Mouse (Mus musculus) heart, embryonic 10.5 days (tissue): ENCODE results near the gene Kars. TPM values are rescaled to one million over a fixed set of nuclear protein-coding genes. Genes with fewer than 3 reads are reported as not detected.

ENCODE experiments used
- DNase-seq: peaks from one replicate; pipeline ENCODE4 v3.0.0-alpha.2; 2017; ENCODE audit warnings: low spot score
- H3K27ac ChIP-seq: fragments of 300-500 bp; sonication (generic); 2 replicates; pipeline ENCODE4 v1.5.1; 2016; ENCODE audit warnings: mild to moderate bottlenecking
- H3K27me3 ChIP-seq: fragments of 300-500 bp; sonication (generic); 2 replicates; pipeline ENCODE4 v1.6.1; 2016; ENCODE audit warnings: mild to moderate bottlenecking; ENCODE audit not compliant: poor library complexity, insufficient read depth, severe bottlenecking
- H3K36me3 ChIP-seq: fragments of 300-500 bp; sonication (generic); 2 replicates; pipeline ENCODE4 v1.6.1; 2016; ENCODE audit warnings: mild to moderate bottlenecking, moderate library complexity
- H3K4me1 ChIP-seq: fragments of 300-500 bp; sonication (generic); 2 replicates; pipeline ENCODE4 v1.6.1; 2016; ENCODE audit warnings: mild to moderate bottlenecking
- H3K4me3 ChIP-seq: fragments of 300-500 bp; sonication (generic); 2 replicates; pipeline ENCODE4 v1.5.1; 2016; ENCODE audit warnings: mild to moderate bottlenecking, moderate library complexity
- H3K9me3 ChIP-seq: fragments of 300-500 bp; sonication (generic); 2 replicates; pipeline ENCODE4 v1.6.1; 2016; ENCODE audit warnings: mild to moderate bottlenecking, moderate library complexity
- WGBS: fragments of 180-500 bp; shearing (Covaris S2); methylation state at CpG from one replicate; pipeline ENCODE4 v1.1.7; 2016; 5-methylcytosine and 5-hydroxymethylcytosine counted together
- polyA plus RNA-seq: library from polyadenylated mRNA; unstranded; fragments of >200 nt; fragmentation: Nextera tagmentation; extraction: Ambion mirVana; gene quantifications from 2 replicates; pipeline ENCODE4 v1.2.1, GENCODE M21; 2016

Kars gene
- polyA plus RNA-seq, 1 experiment from 2014 or later: 232 TPM

- Histone ChIP-seq H3K4me1 (peaks cover 19% of the 10 kb centered on the region), H3K27ac (peak overlapping the region; percentile 87), H3K27me3 (no peaks in the 10 kb centered on the region), H3K4me3 (peak overlapping the region; percentile 75), H3K9me3 (no peaks in the 10 kb centered on the region), H3K36me3 (peaks cover 18% of the 10 kb centered on the region)
- peak; percentile 80 for DNase-seq
- under 1% methylated on average over 40 of the region's 40 CpGs for WGBS
These were observed 706 bp upstream of the Kars start for GRCm38 (mm10) chr8:112011816-112012242.

- H3K4me3 ChIP-seq: no peak overlapping the region
- WGBS: 90% methylated on average over 7 of the region's 7 CpGs
- no peaks in the 10 kb centered on the region for H3K9me3 ChIP-seq
These were observed 1.6 kb downstream of the Kars start for GRCm38 (mm10) chr8:112009558-112009957.

GRCm38 (mm10) chr8:112007669-112008068 is 3.5 kb downstream of the Kars start:
- DNase-seq: no peak
- WGBS: 91% methylated on average over 2 of the region's 2 CpGs
- Histone ChIP-seq H3K27me3 (no peaks in the 10 kb centered on the region), H3K4me1 (peaks cover 12% of the 10 kb centered on the region), H3K36me3 (peaks cover 45% of the 10 kb centered on the region), H3K27ac (no peak overlapping the region), H3K4me3 (no peak overlapping the region), H3K9me3 (no peaks in the 10 kb centered on the region)

More at GRCm38 (mm10) chr8:112009558-112009957, 1.6 kb downstream of the Kars start:
- Histone ChIP-seq H3K4me1 (peaks cover 19% of the 10 kb centered on the region), H3K27me3 (no peaks in the 10 kb centered on the region), H3K36me3 (peaks cover 27% of the 10 kb centered on the region), H3K27ac (no peak overlapping the region)
- no peak for DNase-seq

- H3K36me3 ChIP-seq: peaks cover 66% of the 10 kb centered on the region
These were observed 5.5 kb downstream of the Kars start for GRCm38 (mm10) chr8:112005601-112006000.

GRCm38 (mm10) chr8:112004754-112005153 is 6.4 kb downstream of the Kars start:
- no peaks in the 10 kb centered on the region for H3K9me3 ChIP-seq
- no peak for DNase-seq
- H3K36me3 ChIP-seq: peaks cover 74% of the 10 kb centered on the region
- no peaks in the 10 kb centered on the region for H3K27me3 ChIP-seq
- H3K27ac ChIP-seq: no peak overlapping the region
- 0 out of 2 replicates have a peak, but pooled peaks cover 2% of the 10 kb centered on the region for H3K4me1 ChIP-seq
- H3K4me3 ChIP-seq: no peak overlapping the region

More at GRCm38 (mm10) chr8:112005601-112006000, 5.5 kb downstream of the Kars start:
- Histone ChIP-seq H3K9me3 (no peaks in the 10 kb centered on the region), H3K4me3 (no peak overlapping the region), H3K27me3 (no peaks in the 10 kb centered on the region), H3K27ac (no peak overlapping the region), H3K4me1 (peaks cover 6% of the 10 kb centered on the region)
- WGBS: 85% methylated on average over 6 of the region's 6 CpGs
- DNase-seq: no peak

GRCm38 (mm10) chr8:111992703-111993039 is 18.5 kb downstream of the Kars start:
- H3K4me1 ChIP-seq: 0 out of 2 replicates have a peak, but pooled peaks cover 10% of the 10 kb centered on the region
- H3K4me3 ChIP-seq: no peak overlapping the region
- DNase-seq: no peak
- no peaks in the 10 kb centered on the region for H3K9me3 ChIP-seq
- H3K27ac ChIP-seq: no peak overlapping the region
- H3K36me3 ChIP-seq: peaks cover 65% of the 10 kb centered on the region
- 76% methylated on average over 3 of the region's 3 CpGs for WGBS
- H3K27me3 ChIP-seq: no peaks in the 10 kb centered on the region

- 5% methylated on average over 33 of the region's 33 CpGs for WGBS
- Histone ChIP-seq H3K36me3 (peaks cover 65% of the 10 kb centered on the region), H3K27ac (peak within 1 kb of the TSS; percentile 90), H3K27me3 (no peaks in the 10 kb centered on the region), H3K9me3 (no peaks in the 10 kb centered on the region), H3K4me1 (0 out of 2 replicates have a peak, but pooled peaks cover 10% of the 10 kb centered on the region), H3K4me3 (peak within 1 kb of the TSS; percentile 89)
- peak; percentile 96 for DNase-seq
These were observed 19.0 kb downstream of the Kars start, which contains the start of gene Adat1 for GRCm38 (mm10) chr8:111992013-111992702. Adat1 (minus strand) TSS chr8:111992302.

GRCm38 (mm10) chr8:111991278-111991677 is 19.8 kb downstream of the Kars start:
- Histone ChIP-seq H3K27me3 (no peaks in the 10 kb centered on the region), H3K9me3 (no peaks in the 10 kb centered on the region), H3K4me3 (peak overlapping the region; percentile 89), H3K4me1 (0 out of 2 replicates have a peak, but pooled peaks cover 10% of the 10 kb centered on the region), H3K27ac (peak overlapping the region; percentile 90; the same call in 1 of the 2 replicates), H3K36me3 (peaks cover 63% of the 10 kb centered on the region)
- no peak for DNase-seq
- WGBS: 63% methylated on average over 8 of the region's 8 CpGs

- H3K36me3 ChIP-seq: peaks cover 62% of the 10 kb centered on the region
- H3K27ac ChIP-seq: no peak overlapping the region
- WGBS: 27% methylated on average over 7 of the region's 7 CpGs
These were observed 21.2 kb downstream of the Kars start for GRCm38 (mm10) chr8:111989911-111990310.

GRCm38 (mm10) chr8:111984511-111984910 is 26.6 kb downstream of the Kars start:
- 51% methylated on average over 10 of the region's 10 CpGs for WGBS
- peaks cover 8% of the 10 kb centered on the region; the same call in 1 of the 2 replicates for H3K4me1 ChIP-seq
- no peak for DNase-seq
- H3K27me3 ChIP-seq: no peaks in the 10 kb centered on the region
- no peaks in the 10 kb centered on the region for H3K9me3 ChIP-seq
- H3K4me3 ChIP-seq: no peak overlapping the region
- no peak overlapping the region for H3K27ac ChIP-seq
- H3K36me3 ChIP-seq: peaks cover 78% of the 10 kb centered on the region

More at GRCm38 (mm10) chr8:111989911-111990310, 21.2 kb downstream of the Kars start:
- H3K4me1 ChIP-seq: 0 out of 2 replicates have a peak, but pooled peaks cover 10% of the 10 kb centered on the region
- peak; percentile 83 for DNase-seq
- H3K9me3 ChIP-seq: no peaks in the 10 kb centered on the region
- no peak overlapping the region for H3K4me3 ChIP-seq
- H3K27me3 ChIP-seq: no peaks in the 10 kb centered on the region

- H3K27me3 ChIP-seq: no peaks in the 10 kb centered on the region
- peaks cover 8% of the 10 kb centered on the region; the same call in 1 of the 2 replicates for H3K4me1 ChIP-seq
- peaks cover 75% of the 10 kb centered on the region for H3K36me3 ChIP-seq
- H3K9me3 ChIP-seq: no peaks in the 10 kb centered on the region
- H3K27ac ChIP-seq: no peak overlapping the region
- DNase-seq: no peak
- WGBS: 76% methylated on average over 7 of the region's 7 CpGs
- H3K4me3 ChIP-seq: no peak overlapping the region
These were observed 29.0 kb downstream of the Kars start for GRCm38 (mm10) chr8:111982116-111982515.

- DNase-seq: no peak
- Histone ChIP-seq H3K27ac (no peak overlapping the region), H3K4me1 (0 out of 2 replicates have a peak, but pooled peaks cover 5% of the 10 kb centered on the region), H3K4me3 (no peak overlapping the region), H3K9me3 (no peaks in the 10 kb centered on the region), H3K27me3 (no peaks in the 10 kb centered on the region), H3K36me3 (peaks cover 79% of the 10 kb centered on the region)
- 83% methylated on average over 10 of the region's 10 CpGs for WGBS
These were observed 33.0 kb downstream of the Kars start for GRCm38 (mm10) chr8:111978147-111978546.

- WGBS: 78% methylated on average over 2 of the region's 2 CpGs
- H3K36me3 ChIP-seq: peaks cover 80% of the 10 kb centered on the region
These were observed 34.8 kb downstream of the Kars start for GRCm38 (mm10) chr8:111976326-111976725.

More at GRCm38 (mm10) chr8:111976326-111976725, 34.8 kb downstream of the Kars start:
- no peaks in the 10 kb centered on the region for H3K27me3 ChIP-seq
- no peak overlapping the region for H3K27ac ChIP-seq
- H3K9me3 ChIP-seq: no peaks in the 10 kb centered on the region
- no peak for DNase-seq
- 0 out of 2 replicates have a peak, but pooled peaks cover 5% of the 10 kb centered on the region for H3K4me1 ChIP-seq
- H3K4me3 ChIP-seq: no peak overlapping the region
